Mouse (Mus musculus) heart, postnatal 4 days (tissue): ENCODE measurements around the gene Nwd2. TPM values are rescaled to one million over a fixed set of nuclear protein-coding genes. Genes with fewer than 3 reads are reported as not detected.

ENCODE experiments used
- DNase-seq: peaks from one replicate; pipeline ENCODE4 v3.0.0; 2021
- total RNA-seq, 2 experiments: library from RNA; stranded (reverse); gene quantifications; 2 replicates each; pipeline ENCODE4 v1.2.3; 2021

Gene Nwd2
- total RNA-seq, 2 experiments from 2014 or later = not detected

DNA sequence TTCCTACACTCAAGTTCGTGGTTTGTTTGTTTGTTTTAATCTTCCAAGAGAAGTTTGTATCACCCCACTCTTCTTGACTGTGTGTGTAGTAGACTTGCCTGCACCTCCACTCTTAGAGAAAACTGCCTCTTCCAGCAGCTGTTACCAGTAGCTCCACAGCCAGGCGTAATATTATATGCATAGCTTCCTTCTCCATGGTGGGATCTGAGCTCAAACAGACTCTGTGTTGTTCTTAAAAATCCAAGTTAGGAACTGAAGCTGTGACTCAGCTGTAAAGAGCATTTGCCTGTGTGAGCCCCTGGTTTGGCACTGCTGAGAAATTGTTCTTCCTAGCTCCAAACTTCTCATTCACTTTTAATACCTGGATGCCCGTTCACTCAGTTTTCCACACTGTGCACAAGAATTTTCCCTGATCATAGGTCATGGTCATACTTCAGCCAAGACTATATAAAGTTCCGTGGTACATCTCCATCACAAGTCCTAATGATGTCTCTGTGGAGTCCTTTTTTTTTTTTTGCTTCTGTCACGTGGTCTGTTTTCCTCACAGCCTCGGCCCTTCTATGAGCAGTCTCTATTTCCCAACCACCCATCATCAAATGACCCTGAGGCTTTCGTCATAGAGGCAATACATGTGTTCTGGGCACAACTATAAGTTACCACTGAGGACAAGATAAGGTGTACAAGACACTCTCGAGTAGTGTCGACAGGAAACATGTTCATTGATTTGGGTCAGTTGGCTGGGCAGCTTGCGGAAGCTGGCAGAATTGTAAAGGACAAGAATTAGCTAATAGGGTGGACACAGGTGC lies 179.7 kb downstream of the Nwd2 start:
- DNase-seq = no peak

DNA sequence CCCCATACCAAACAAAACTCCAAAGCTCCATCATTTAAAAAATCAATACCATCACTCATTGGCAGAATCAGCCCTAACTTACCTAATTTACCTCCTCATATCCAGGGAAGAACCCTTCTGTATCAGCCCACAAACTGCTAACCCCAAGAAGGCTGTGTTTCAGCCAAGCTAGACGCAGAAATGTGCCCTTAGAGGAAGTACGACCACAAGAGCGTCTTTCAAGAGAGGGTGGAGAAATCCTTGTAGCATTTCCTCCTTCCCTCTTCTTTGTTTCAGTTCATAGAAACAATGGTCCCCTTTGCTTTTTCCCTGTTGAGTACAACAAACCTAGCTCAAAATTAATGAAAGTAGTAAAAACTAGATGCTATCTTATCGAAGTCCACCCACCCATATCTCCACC lies 182.2 kb downstream of the Nwd2 start:
- no peak for DNase-seq

DNA sequence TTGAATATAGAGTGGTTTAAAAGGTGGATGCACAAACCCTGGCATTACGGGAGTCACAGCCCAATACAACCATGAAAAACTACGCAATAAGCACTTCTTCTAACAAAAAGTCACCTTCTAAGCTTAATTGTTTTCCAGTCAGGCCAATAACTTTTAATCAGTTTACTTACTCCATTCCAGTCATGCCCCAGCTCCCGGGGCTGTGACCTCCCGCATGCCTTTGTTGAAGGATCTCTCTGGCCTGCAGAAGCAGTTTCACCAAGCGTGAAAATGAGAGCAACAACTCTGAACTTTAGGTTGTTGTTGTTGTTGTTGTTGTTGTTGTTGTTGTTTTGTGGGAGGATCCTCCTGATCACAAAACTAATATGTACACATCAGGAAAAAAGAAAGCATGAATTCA lies 185.1 kb downstream of the Nwd2 start:
- no peak for DNase-seq

DNA sequence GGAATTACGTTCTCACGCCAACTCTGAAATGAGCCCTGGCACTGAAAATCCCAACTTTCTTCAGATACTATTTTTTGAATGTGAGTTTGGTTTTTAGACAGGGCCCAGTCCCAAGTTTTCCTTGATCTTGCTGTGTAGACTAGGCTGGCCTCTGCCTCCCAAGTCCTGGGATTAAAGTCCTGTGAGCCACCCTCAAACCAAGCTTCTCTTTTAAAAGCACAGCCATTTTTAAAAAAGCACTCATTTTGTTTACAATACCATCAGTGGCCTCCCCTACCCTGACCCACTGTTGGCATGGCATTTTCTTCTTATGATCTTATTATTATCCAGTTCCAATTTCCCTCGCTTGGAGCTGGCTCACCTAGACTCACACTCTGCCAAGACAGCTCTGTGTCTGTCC lies 185.5 kb downstream of the Nwd2 start:
- no peak for DNase-seq

DNA sequence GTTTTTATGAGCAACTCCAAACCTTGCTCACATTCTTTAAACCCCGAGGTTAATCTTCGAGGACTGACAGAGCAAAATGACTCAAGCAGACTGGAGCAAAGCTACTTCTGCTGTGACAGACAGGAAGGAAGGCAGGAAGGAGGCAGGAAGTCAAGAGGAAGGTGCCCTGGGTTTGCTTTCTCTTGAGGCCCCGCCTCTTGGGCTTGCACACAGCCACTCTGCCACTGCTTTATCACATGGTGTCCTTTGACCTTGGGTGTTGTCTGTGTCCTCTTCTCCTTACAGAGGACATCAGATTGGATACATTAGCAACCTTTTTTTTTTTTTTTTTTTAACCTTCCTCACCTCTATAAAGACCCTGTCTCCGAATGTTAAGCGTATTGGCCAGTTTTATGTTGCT lies 188.2 kb downstream of the Nwd2 start:
- no peak for DNase-seq

DNA sequence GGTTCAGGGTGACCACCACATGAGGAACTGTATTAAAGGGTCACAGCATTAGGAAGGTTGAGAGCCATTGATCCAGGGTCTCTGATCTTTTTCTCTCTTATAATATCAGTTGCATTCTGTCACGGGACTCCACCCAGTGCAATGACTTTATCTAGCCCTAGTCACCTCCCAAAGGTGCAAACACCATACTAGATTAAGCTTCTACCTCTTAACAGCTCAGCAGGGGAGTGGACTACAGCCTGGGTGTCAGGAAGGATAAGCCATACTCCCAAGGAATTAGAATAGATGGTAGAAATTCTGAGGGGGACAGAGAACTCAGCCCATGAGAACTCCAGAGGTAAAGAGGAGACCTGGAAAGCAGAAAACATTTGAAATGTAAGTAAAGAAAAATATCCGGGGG lies 188.9 kb downstream of the Nwd2 start:
- no peak for DNase-seq

DNA sequence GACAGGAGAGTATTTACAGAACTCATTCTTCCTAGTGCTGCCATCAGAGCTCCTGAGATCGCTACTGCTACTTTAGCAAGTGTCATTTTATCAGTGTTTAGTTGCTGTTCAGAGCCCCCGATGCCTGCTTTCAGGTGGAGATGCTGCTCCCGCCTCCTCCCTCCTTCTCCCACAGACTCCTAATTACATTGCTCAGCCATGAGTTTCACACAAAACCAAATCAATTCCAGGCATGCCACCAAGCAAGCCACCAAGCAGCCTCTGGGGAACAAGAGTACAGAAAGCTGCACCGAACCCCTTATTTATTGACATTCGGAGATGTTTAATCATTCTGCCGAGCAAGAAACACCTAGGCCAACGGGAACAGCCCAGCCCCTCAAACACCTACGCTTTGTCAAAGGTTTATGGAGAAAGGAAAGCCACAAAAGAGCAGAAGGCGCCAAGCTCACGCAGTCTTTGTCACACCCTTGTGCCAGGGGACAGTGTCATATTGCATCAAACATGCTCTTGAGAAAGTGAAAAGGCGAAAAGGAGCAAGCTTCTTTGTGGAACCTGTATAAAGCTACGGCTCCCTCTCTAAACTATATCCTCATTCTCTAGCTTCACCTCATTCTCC lies 191.0 kb downstream of the Nwd2 start:
- DNase-seq = no peak

DNA sequence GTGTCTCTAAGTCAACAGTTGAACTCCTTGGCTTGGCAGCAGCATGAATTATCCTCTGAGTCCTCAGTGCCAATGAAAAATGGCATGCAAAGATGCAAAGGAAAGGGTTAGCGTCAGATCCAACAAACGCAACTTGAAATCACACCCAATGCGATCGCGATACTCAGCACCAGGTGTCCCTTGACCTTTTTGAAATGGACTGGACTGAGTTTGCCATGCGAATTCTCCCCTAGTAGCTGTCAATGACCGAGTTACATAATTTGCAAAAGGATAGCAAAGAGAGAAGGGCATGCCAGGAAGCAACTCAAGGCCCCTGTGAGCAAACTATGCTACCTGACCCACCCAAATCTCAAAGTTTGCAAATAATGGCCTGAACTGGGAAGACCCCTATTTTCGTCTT lies 198.2 kb downstream of the Nwd2 start:
- DNase-seq = no peak

DNA sequence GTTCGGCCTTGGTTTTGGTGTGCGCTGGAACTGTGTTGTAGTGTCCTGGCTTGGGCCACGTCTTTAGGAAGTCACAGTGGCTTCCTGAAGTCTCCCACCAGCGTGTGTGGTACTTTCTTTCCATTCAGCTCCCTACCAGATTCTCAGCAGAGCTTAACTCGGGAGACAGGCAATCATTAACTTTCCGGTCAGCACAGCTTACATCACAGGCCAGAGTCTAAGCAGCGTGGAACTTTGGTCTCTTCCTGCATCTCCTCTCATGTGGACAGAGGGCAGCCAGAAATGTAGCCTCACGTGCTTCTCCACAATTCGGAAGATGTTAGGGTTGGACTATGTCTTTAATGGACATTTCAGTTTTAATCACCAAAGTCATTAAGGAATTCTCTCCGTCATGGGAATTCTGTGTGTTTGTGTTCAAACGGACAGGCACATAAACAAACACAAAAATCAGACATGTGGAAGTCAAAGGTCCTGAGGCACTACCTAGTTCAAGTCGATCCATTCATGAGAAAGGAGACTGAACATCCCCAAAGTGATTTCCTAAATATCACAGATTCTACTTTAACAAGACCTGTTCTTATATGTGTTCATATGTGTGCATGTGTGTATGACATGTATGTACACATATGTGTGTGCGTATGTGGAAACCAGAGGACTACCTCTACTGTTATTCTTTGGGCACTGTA lies 198.8 kb downstream of the Nwd2 start:
- no peak for DNase-seq

DNA sequence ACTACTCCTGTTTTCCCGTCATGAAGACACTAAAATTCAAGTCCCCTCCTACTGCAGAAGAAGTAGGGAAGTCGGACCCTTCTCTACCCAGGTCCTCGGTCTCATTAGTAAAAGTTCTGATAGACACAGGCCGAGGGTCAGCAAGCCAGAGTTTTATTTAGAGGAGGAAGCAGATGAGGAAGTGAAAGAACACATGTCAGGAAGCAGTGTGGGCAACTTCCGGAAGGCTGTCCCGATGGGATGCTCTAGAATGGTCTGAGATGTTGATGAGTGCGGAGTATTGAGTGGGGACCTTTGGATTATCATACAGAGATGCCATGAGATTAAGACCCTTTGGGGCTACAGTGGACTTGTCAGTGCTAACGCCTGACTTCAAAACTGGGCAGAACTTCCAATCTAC lies 210.0 kb downstream of the Nwd2 start:
- no peak for DNase-seq

Other genes starting within 250 kb of the Nwd2 start
- gene 0610040J01Rik, start 163.3 kb downstream of the Nwd2 start, total RNA-seq = under 1 TPM; 0.64 to 0.77 TPM